Mouse (Mus musculus): Measurements from ENCODE around the gene Asb8. TPM values are rescaled to one million over a fixed set of nuclear protein-coding genes. Genes with fewer than 3 reads are reported as not detected.

Asb8 gene
- total RNA-seq, 1 experiment from 2014 or later: 46.2 TPM

- no peak for DNase-seq
Measured at GRCm38 (mm10) chr15:98115779-98116163, 49.7 kb downstream of the Asb8 start.

GRCm38 (mm10) chr15:98114852-98115778 lies 50.3 kb downstream of the Asb8 start:
- DNase-seq: no peak

GRCm38 (mm10) chr15:98114098-98114851 lies 51.1 kb downstream of the Asb8 start:
- DNase-seq: no peak

GRCm38 (mm10) chr15:98111791-98112190 lies 53.6 kb downstream of the Asb8 start:
- DNase-seq: no peak

GRCm38 (mm10) chr15:98108297-98109152 lies 56.9 kb downstream of the Asb8 start:
- peak; percentile 83 for DNase-seq

GRCm38 (mm10) chr15:98107703-98108296 lies 57.6 kb downstream of the Asb8 start:
- no peak for DNase-seq

- no peak for DNase-seq
Measured at GRCm38 (mm10) chr15:98107230-98107629, 58.2 kb downstream of the Asb8 start.

GRCm38 (mm10) chr15:98106506-98106905 lies 58.9 kb downstream of the Asb8 start:
- no peak for DNase-seq

- no peak for DNase-seq
Measured at GRCm38 (mm10) chr15:98102401-98102800, 63.0 kb downstream of the Asb8 start.

GRCm38 (mm10) chr15:98098519-98098918 lies 66.9 kb downstream of the Asb8 start:
- no peak for DNase-seq

- DNase-seq: no peak
Measured at GRCm38 (mm10) chr15:98096957-98097356, 68.5 kb downstream of the Asb8 start.

- DNase-seq: no peak
Measured at GRCm38 (mm10) chr15:98094905-98095304, 70.5 kb downstream of the Asb8 start.

GRCm38 (mm10) chr15:98093121-98094011 lies 72.1 kb downstream of the Asb8 start, which contains the start of gene Senp1:
Gene Senp1, minus strand, starts transcription at chr15:98093744.
- peak; percentile 89 for DNase-seq

- no peak for DNase-seq
Measured at GRCm38 (mm10) chr15:98092372-98093120, 72.9 kb downstream of the Asb8 start, which contains the start of gene Pfkm. Gene Pfkm, plus strand, starts transcription at chr15:98092589.

- DNase-seq: no peak
Measured at GRCm38 (mm10) chr15:98091841-98092240, 73.6 kb downstream of the Asb8 start.

- DNase-seq: peak; percentile 32
Measured at GRCm38 (mm10) chr15:98089421-98090183, 75.8 kb downstream of the Asb8 start.

GRCm38 (mm10) chr15:98088889-98089288 lies 76.5 kb downstream of the Asb8 start:
- no peak for DNase-seq

All from adrenal gland, postnatal 25 days (tissue).